Mouse (Mus musculus) naive thymus-derived CD4-positive, alpha-beta T cell, adult 2 months (primary cell): ENCODE results near the gene Fam50a.

Experiments
- DNase-seq: peaks from one replicate; pipeline ENCODE4 v3.0.0-alpha.2; 2011; ENCODE audit warnings: low read depth

Fam50a gene

DNA sequence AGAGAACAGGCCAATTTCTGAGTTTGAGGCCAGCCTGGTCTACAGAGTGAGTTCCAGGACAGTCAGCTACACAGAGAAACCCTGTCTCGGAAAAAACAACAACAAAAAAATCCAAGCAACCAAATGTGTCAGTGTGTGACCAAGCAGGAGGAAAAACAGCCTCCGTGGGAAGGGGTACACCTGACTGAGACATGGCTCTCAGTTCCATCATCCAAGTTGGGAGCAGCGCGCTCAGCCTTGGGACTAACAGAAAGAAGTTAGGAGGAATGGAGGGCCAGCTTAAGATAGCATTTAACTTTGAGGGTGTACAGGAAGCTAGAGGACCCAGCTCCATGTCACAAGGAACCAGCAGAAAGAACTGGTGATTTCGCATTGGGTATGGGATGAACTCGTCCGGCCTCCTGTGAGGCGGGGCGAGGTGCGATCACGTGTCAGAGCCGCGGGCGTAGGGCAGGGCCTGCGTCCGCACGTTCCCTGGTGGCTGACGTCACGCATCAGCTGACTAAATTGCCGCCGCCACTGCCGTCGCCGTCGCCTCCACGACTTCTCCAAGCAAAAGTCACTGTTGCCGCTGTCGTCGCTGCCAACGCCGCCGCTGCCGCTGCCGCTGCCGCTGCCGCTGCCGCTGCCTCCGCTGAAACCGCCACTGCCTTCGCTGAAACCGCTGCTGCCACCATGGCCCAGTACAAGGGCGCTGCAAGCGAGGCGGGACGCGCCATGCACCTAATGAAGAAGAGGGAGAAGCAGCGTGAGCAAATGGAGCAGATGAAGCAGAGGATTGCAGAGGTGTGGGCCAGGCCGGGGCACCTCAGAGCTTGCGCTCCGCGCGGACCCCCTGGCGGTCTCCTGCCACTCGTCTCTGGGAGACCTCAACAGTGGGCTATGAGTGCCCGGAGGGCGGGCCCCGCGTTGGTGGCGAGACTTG lies at the start of gene Fam50a:
Gene Fam50a (plus strand): TSS at position 494 of the 925 bp plus-strand sequence.
- DNase-seq: peak; percentile 91

DNA sequence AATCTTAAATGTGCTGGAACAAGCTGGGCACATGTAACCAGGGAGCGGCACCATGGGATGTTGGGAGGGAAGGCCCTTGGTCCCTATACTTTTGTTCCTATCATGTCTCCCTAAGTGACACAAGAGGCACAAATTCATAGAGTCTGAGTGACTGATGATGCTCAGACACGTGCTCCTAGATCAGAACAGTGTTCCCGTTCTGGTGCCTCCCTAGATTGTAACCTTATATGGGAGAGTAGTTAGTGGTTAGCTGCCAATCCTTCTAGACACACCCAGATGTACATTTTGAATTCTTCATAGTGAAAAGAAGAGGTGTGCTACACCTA lies 43.1 kb upstream of the Fam50a start:
- no peak for DNase-seq

DNA sequence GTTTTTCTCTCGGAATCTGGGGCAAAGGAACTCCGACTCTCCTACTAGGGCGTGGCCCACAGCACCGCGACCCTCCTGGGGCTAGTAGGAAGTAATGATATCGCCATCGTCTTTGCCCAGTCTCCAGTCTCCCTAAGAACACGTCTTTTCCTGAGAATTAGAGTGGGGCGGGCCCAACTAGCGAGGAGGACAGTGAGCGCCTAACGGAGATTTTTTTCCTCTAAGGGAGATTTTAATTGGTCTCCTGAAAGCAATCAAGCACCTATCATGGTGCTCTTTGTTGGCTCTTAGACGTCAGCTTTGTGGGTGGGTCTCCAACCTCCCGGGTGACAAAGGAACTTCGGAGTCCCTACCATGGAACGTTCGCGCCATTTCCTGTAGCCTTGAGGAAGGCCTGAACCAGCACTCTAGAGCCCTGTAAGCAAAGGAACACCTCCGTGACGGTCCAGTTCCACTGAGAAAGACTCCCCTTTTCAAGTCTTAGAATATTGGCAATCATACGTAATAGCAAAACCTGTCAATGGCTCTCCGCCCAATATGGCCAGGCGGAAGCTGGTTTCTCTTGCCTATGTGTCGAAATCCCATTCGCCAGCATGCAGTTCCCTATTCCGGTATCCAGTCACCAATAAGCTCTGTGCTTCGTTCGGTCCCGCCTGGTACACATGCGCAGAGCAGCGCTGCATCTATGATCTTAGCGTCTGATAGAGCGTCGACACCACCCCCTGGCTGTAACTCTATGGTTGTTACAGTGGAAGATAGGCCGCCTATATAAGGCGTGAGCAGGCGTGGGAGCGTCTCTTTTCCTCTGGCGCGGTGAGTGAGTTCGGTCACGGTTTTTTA lies 42.6 kb upstream of the Fam50a start, which contains the start of gene Rpl10:
Gene Rpl10 (plus strand): TSS at position 751 of the 840 bp plus-strand sequence.
- DNase-seq: peak; percentile 97

DNA sequence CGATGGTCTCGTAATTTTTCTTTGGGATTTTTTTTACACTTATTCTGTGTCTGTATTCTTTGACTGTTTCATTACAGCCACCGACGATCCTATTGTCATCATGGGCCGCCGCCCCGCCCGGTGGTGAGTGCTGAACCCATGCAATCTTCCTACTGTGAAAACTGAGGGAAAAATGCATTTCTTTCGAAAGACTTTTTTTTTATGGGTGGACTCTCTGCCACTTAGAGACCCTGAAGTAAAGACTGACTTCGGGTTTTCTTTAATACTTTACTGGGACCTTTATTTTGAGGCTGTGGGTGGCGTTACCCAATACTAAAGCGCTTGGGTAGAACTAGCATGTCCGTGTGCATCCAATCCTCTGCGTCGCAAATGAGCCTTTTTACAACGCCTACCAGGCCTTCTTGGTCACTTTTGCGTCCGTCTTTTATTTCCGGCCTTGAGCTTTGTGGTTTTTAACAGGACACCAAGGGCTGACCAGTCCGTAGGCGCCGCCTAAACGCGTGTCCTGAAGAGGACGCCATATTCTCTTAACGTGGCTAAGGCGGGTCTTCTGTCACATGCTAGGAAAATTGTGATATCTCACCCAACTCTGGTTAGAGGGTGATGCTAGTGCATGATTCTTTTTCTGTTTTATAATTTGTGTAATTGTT lies 41.8 kb upstream of the Fam50a start:
- DNase-seq: peak; percentile 54

- DNase-seq: no peak
Observed at GRCm38 (mm10) chrX:74273422-74274322, 39.2 kb upstream of the Fam50a start.

DNA sequence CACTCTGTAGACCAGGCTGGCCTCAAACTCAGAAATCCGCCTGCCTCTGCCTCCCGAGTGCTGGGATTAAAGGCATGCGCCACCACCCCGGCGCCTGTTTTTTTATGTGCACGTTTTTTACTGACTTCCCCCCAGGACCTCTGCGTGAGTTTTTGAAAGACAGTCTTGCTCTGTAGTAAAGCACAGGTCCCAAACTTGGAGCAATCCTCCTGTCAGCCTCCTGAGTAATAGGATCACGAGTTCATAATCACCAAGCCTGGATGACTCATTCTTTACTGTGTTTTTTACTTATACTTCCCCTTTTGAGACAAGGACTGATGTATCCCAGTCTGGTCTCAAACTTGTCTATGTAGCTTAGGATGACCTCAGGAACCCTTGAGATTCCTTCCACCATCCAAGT lies 34.9 kb upstream of the Fam50a start:
- no peak for DNase-seq

- DNase-seq: no peak
Observed at GRCm38 (mm10) chrX:74281041-74281731, 31.6 kb upstream of the Fam50a start.

DNA sequence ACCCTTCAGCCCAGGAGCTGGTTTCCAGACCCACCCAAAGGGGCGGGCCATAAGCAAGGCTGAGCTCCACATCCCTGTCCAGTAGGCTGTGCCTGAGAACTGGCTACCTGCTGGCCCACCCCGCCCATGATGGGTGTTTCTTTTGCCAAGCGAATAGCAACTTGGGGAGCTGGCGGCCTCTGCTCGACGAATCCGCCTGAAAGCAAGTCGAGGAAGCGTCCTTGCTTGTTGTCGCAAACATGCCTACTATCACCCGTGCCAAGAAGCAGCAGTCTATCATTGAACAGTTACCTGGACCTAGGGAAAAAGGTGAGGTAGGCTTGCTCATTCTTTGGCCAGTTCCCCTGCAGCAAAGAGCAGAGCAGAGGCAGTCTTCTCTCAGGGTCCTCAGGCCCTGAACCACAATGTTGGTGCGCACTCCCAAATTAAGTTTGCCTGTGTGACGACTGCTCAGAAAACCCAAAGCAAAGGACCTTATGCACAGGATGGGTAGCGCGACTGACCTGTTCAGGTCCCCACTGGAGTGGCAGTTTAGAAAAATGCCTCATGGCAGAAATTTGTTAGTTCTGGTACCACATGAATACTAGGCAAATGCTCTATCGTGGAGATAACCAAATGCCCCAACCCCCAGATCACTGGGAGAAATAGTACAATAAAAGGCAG lies 31.0 kb upstream of the Fam50a start, which contains the start of the genes Taz and Dnase1l1:
Gene Taz (plus strand): TSS at position 181 of the 663 bp plus-strand sequence.
Gene Dnase1l1 (minus strand): TSS at position 606 of the 663 bp plus-strand sequence.
- peak; percentile 67 for DNase-seq

DNA sequence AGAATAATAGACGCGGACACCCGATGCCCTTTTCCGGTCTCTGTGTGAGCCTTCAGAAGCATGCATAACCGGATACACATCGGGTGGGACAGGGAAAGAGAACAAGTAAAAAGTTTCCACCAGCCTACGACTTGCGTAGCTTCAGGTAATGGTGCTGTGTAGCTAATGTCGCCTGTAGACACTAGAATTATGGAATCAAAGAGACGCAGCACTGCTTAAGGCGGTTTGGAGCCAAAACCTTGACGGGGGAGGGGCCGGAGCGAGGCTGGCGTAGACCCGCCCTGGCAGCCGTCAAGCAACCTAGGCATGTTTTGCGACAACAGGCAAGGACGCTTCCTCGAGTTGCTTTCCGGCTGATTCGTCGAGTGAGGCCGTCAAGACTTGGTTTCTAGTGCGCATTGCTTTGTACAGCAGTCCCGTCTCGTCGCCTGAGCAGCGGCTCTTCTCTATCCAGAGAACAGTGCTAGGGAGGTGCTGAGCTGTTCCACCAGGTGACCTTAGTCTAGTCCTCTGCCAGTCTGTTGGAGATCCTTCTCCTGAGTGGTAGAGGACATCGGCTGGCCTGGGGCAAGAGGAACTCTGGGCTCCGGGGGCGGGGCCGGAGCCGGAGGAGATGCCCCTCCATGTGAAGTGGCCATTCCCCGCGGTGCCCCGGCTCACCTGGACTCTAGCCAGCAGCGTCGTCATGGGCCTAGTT lies 30.3 kb upstream of the Fam50a start:
- peak; percentile 90 for DNase-seq

GRCm38 (mm10) chrX:74283092-74283437 lies 29.8 kb upstream of the Fam50a start:
- DNase-seq: no peak

GRCm38 (mm10) chrX:74293431-74293830 lies 19.4 kb upstream of the Fam50a start:
- DNase-seq: no peak

DNA sequence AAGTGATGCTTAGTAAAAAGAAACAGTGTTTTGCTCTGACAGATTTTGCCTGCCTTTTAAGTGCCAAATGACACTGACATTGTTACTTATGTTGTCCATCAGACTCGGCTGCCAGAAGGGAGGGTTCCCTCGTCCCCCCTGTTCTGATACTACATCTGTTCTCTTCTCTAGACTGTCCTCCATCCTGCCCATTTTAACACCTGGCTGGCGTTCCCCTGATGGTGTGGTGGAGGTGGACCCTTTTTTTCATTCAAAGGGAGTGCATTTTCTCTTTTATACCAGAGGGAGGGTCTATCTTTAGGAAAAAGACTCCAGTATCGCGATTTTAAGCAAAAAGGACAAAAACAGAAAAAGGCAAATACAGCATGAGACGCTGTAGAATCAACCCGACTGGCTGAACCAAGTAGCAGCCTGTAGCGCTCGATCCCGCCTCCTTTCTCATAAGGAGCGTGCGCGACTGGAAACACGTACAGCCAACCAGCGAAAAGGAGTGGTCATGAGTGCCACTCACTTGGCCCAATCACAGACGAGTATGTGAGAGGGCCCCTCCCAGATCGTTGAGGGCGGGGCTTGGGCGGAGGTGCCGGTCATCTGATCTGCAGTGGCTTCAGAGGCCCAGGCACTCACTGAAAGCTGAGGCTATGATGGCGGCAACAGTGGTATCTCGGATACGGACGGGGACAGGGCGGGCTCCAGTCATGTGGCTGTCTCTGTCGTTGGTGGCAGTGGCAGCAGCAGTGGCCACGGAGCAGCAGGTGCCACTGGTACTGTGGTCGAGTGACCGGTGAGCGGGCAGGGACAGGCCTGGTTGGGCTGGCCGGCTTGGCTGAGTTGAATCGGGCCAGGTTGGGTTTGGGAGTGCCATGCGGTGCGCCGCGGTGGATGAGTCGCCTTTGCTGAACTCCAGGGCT lies 16.0 kb upstream of the Fam50a start, which contains the start of gene Atp6ap1:
Gene Atp6ap1 (plus strand): TSS at position 560 of the 911 bp plus-strand sequence.
- peak; percentile 94 for DNase-seq

GRCm38 (mm10) chrX:74298348-74298747 lies 14.5 kb upstream of the Fam50a start:
- DNase-seq: no peak

DNA sequence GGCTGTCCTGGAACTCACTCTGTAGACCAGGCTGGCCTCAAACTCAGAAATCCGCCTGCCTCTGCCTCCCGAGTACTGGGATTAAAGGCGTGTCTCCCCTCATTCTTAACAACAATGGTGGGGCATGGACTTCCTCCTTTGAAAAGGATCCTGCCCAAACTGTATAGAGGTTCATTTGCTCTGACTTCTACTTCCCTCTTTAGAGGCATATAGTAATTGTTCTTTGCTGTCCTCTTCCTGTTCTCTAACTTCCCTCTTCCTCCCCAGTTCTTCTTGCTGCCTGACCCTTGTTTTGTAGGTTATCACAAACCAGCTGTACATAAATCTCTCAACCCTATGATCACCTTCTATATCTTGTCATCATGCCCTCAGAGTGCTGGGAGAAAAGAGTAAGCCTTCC lies 13.1 kb upstream of the Fam50a start:
- DNase-seq: no peak

DNA sequence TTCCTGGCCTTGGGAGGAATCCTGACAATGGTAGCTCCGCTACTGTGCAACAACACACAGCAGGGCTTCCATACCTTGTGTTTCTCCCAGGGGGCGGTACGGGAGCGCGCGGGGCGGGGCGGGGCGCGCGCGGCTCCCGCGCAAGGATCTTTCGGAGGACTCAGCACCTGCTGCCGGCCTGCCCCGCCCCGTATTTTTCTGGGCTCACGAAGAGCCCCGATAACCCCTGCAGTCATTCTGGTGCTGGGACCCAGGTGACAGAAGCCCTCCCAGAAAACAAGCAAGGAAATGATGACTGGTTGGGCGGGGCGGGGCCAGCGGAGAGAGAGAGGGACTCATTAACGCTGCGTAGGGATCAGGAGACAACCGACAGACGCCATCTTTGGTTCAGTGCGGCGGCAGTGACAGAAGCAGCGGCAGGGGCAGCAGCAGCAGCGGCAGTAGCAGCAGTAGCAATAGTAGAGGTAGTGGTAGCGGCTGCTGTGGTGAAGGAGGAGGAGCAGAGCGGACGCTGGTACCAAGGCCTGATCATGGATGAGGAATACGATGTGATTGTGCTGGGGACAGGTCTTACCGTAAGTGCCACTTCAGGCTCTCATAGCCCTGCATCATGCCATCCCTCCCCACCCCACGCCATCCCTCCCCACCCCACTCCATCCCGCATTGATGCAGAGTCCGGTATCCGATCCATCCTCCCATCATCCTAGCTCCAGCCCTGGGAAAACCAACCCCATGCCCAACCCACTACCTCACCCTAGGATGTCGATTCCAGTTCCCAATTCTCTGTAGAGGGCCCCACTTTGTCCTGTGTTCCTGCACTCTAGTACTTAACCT lies 7.7 kb upstream of the Fam50a start, which contains the start of gene Gdi1:
Gene Gdi1 (plus strand): TSS at position 132 of the 834 bp plus-strand sequence.
- peak; percentile 91 for DNase-seq

GRCm38 (mm10) chrX:74328725-74329161 lies 15.9 kb downstream of the Fam50a start, which contains the start of gene Plxna3:
Plxna3 (plus strand) TSS chrX:74329066.
- DNase-seq: peak; percentile 68

DNA sequence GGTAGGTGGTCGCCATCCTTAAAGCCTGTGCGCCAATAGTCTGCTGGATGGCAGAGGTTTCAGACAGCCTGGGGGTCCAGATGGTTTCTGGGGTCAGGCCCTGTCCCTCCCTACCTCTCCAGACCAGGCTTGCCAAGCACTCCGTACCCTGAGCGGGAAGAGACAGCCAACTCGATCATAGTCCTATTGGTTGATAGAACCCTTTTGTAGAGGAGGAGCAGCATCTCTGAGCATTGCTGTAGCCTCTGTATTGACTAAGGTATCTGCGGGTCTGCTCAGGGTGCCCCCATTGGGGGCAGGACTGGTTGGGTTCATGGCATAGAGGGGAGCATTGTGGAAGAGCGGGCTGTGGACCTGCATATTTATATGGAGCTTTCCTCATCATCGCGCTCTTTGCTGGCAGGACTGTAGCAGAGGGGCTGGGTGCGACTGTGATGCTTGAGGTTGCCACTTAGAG lies 16.4 kb downstream of the Fam50a start:
- DNase-seq: peak; percentile 17
